Mouse (Mus musculus): ENCODE measurements around the gene Trim2. TPM values are rescaled to one million over a fixed set of nuclear protein-coding genes. Genes with fewer than 3 reads are reported as not detected.

Trim2 gene
- total RNA-seq, 2 experiments from 2014 or later = 6.4 to 7.5 TPM

DNA sequence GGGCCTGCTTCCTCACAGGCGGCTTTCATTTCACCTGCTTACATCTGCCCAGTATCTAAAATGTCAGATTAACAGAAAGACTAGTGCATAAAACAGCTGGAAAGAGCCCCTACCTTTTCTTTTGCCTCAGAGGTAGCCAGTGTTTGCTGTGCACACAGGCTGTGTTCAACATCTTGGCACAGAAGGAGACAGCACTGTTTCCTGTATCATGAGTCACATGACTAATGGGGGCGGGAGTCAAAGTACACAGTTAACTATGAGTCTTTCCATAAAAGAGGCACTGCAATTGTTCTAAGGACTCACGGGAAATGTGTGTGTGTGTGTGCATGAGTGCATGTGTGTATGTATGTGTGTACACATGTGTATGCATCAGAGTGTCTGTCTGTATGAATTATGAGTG, 43.9 kb downstream of the Trim2 start:
- no peak for DNase-seq (ENCODE audit: low spot score)
- intact Hi-C loops (cut with DNase I) = no loop called here

GRCm38 (mm10) chr3:84261863-84262262, 44.8 kb downstream of the Trim2 start:
- DNase-seq (ENCODE audit: low spot score) = no peak
- intact Hi-C loops (cut with DNase I) = no loop called here

- DNase-seq (ENCODE audit: low spot score) = no peak
Observed at GRCm38 (mm10) chr3:84260837-84261236, 45.8 kb downstream of the Trim2 start.

DNA sequence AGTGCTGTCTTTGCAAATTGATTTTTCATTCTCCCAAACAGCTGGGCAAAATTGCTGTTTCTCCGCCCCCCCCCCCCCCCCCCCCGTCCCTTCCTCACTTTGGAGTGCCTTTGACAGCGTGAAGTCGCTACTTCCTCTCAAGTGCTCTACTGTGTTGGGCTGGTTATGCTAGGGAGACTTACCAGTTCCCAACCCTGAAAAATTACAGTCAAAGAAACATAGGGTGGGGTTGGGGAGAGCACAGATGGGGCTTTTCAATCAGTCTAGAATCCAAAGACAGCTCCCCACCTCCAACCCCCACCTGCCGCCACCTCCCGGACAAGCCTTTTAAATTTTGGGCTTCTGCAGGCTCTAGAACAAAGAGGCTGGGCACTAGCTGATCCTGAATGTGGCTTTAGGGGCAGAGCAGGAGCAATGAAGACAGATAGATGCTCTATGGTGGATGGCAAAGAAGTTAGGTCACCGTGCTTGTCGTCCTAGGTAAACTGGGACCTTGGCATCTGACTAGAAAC, 46.6 kb downstream of the Trim2 start:
- intact Hi-C loops (cut with DNase I) = no loop called here
- DNase-seq (ENCODE audit: low spot score) = no peak

More at GRCm38 (mm10) chr3:84260837-84261236, 45.8 kb downstream of the Trim2 start:
- intact Hi-C loops (cut with DNase I) = no loop called here

GRCm38 (mm10) chr3:84259281-84260023, 47.2 kb downstream of the Trim2 start:
- intact Hi-C loops (cut with DNase I) = no loop called here
- peak; percentile 40 for DNase-seq (ENCODE audit: low spot score)

DNA sequence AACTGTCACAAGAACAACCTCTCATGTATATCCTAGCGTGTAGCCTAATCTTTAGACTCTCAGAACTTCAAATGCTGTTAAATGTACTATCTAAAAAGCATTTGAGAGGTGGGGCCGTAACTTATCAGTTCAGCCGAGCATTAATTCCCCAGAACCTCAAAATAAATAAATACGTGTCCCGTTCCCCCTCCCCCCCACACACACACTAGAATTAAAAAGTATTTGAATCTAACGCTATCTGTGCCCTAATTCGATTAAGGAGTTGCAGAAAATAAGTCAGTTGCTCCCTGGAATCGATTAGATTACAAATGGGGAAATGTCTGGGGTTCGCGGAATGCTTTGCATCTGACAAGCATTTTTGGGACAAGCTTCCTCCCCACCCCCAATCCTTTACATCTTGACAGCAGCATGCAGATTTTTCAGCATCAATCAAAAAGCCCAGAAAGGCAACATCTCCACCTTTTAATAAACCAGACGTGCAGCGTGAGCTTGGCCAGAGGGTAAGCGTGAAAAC, 48.1 kb downstream of the Trim2 start:
- no peak for DNase-seq (ENCODE audit: low spot score)
- intact Hi-C loops (cut with DNase I) = no loop called here

GRCm38 (mm10) chr3:84257989-84258517, 48.6 kb downstream of the Trim2 start:
- no peak for DNase-seq (ENCODE audit: low spot score)
- intact Hi-C loops (cut with DNase I) = no loop called here

DNA sequence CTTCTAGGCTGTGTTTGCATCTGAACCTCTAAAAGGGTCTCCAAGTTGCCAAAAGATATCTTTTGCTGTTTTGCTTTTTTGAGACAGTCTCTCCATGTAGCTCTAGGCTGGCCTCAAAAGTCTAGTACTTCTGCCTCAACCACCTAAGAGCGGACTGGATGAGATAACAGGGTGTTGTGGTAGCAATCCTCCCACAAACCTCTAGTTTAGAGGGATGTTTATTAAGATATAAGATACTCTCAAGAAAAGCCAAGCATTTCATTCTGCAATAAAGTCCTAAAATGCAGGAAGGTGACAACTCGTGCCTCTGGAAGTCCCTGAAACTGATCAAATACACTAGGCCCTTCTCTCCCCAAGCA, 52.2 kb downstream of the Trim2 start:
- intact Hi-C loops (cut with DNase I) = no loop called here
- DNase-seq (ENCODE audit: low spot score) = no peak

DNA sequence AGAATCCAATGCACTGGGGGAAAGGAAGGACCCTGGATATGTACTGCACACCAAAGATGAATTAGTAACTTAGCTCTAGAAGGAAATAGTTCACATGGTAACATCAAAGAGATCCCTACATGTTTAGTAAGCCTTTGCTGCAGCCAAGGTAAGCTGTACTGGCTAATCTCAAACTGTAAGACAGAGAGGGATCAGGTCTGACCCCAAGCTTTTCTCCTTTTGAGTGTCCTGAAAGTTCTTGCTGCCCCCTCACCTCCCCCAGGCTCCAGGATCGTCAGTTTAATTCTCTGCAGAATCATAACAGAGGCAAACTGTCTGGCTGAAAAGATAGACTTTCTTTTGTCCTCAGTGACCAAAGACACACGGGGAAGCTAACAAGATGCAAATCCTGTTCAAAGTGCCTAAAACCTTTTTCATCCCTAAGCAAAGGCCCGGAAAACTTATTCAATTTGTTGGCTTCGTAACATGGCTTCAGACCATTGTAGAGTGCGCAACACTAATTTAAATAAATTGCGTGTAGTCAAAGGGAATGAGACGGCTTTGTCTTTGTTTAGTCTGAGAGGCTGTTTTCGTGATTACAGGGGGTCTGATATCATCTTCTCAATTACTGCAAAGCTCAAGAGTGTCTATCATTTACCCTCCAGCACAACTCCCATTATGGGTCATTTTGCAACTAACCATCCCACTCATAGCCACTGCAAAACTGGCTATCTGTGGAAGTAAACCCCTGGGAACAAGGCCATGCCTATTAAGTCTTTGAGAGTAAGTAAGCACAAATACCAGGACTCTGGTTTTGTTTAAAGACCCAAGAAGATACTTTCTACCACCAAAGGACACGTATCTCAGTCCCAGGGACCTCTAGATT, 52.8 kb downstream of the Trim2 start:
- intact Hi-C loops (cut with DNase I) = no loop called here
- DNase-seq (ENCODE audit: low spot score) = no peak

- no peak for DNase-seq (ENCODE audit: low spot score)
- intact Hi-C loops (cut with DNase I) = no loop called here
Observed at GRCm38 (mm10) chr3:84252776-84253654, 53.7 kb downstream of the Trim2 start.

DNA sequence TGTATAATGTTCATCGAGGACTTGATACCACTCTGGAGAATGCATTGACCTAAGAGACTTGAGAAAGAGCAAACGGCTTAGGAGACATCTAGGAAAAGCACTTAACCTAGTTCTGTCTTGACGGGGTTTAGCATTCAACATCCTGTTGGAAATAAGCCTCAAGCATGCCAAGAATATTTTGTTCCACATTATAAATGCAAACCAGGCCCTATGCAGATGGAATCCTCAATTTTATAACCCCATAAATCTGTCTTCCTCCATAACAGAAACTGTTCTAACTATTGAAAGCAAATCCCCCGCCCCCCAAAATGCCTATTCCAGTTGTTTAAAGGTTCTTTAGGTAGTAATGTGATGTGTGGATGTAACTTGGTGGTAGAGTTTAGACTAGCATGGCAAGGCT, 55.0 kb downstream of the Trim2 start:
- intact Hi-C loops (cut with DNase I) = no loop called here
- DNase-seq (ENCODE audit: low spot score) = no peak

- no peak for DNase-seq (ENCODE audit: low spot score)
- intact Hi-C loops (cut with DNase I) = no loop called here
Observed at GRCm38 (mm10) chr3:84250275-84250674, 56.4 kb downstream of the Trim2 start.

GRCm38 (mm10) chr3:84247789-84248188, 58.9 kb downstream of the Trim2 start:
- intact Hi-C loops (cut with DNase I) = no loop called here

GRCm38 (mm10) chr3:84246421-84246861, 60.2 kb downstream of the Trim2 start:
- intact Hi-C loops (cut with DNase I) = no loop called here

More at GRCm38 (mm10) chr3:84247789-84248188, 58.9 kb downstream of the Trim2 start:
- DNase-seq (ENCODE audit: low spot score) = no peak

GRCm38 (mm10) chr3:84243116-84243515, 63.6 kb downstream of the Trim2 start:
- DNase-seq (ENCODE audit: low spot score) = no peak
- intact Hi-C loops (cut with DNase I) = no loop called here

More at GRCm38 (mm10) chr3:84246421-84246861, 60.2 kb downstream of the Trim2 start:
- DNase-seq (ENCODE audit: low spot score) = no peak

GRCm38 (mm10) chr3:84242497-84242896, 64.2 kb downstream of the Trim2 start:
- DNase-seq (ENCODE audit: low spot score) = no peak
- intact Hi-C loops (cut with DNase I) = no loop called here

- DNase-seq (ENCODE audit: low spot score) = no peak
- intact Hi-C loops (cut with DNase I) = no loop called here
Observed at GRCm38 (mm10) chr3:84241098-84241497, 65.6 kb downstream of the Trim2 start.

DNA sequence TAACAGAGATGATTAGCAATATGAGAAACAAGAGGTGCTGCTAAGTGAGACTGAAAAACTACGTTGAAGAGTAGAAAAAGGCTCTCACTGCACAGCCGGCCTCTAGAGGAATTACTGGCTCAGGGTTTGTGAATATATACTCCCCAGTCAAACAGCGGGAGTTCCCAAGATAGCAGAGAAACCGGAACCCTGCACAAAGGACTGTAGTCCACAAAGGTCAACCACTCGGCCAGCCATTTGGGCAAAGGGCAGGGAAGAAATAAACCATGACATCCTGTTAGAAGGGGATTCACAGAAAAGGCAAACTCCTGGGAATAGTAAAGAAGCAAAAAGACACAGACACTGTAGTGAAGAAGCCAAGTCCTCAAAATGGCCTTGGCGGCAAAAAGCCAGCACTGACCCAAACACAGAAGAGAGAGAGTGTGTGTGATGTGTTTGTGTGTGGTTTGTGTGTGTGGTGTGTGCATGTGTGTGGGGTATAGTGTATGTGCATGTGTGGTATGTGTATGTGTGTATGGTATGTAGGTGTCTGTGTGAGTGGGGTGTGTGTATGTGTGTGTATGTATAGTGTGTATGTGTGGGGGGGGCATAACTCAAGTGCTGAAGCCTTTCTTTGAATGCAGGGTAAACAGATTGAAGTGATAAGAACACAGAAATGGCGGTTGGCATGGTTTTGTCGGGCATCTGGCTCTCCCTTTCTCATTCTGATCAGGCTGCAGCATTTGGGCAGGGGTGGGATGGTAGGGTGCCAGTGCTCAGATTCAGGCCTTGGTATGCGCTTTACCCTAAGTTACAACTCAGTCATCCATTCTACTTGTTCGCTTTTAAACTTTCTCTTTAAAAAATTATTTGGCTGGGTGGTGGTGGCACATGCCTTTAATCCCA, 71.0 kb downstream of the Trim2 start:
- intact Hi-C loops (cut with DNase I) = no loop called here
- DNase-seq (ENCODE audit: low spot score) = no peak
